Mouse (Mus musculus): Measurements from ENCODE around the gene Cerk.
A peak's percentile ranks its signal among the peaks of the same experiment; 100 is the strongest.
"Not testable (repeated sequence)": the region's sequence is repeated elsewhere in the genome, so short reads cannot be mapped to it uniquely, and the experiment has no call there.

Cerk gene

DNA sequence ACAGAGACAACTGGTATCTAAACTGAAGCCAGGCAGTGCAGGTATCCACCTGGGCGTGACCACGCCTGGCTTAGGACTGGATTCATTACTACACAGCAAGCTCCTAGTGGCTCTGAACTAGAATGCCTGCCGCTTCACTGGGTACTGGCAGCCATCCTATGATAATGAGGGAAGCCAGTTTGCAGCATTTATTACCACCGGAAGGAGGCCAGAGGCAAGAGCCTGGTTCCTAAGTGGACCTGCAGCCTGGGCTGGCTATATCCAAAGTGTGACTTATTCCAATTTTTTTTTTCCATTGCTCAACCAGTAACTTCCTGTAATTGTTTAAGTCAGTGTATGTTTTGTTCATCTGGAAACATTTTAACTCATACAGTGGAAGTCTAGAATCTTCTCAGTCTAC lies 20.4 kb upstream of the Cerk start:
- no peak for DNase-seq

DNA sequence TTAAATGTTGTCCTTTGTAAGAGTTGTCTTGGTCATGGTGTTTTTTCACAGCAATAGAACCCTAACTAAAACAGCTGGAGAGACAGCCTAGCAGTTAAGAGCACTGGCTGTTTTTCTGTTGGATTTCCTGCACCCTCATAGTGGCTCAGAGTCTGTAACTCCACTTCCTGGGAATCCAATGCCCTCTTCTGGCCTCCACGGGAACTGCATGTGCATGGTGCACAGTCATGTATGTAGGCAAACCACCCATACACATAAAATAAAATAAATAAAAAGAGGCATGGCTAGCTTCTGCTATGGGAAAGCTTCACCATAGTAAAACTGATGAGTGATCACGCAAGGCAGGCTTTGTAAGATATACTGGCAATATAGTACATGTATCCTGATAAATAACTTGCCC lies 19.4 kb upstream of the Cerk start:
- no peak for DNase-seq

DNA sequence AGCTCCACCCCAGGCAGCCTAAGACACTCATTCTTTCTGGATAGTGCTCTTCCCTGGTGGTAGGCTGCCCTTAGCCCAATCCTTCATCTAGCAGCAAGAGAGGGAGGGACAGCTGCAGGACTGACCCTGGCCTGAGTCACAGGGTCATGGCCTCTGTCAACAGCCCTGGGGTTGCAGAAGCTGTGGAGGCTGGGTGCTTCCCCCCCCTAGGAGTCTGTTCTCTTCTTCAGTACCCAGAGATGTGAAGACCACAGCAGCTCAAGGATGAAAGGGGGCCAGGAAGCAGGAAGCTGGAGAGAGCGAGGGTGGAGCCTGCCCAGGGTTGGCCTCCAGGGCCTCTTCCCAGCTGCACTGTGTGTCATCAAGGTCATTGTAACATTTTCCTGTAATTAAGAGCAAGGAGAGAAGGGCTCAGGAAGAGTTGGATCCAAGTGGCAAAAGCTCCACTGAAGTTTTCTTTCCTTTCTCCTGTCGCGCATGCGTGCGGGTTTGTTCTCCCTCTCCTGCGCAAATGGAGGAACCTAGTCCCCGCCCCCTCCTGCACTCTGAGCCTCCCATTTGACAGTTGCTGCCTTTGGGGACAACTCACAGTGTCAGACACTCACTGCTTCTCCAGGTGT lies 18.1 kb upstream of the Cerk start:
- no peak for DNase-seq

DNA sequence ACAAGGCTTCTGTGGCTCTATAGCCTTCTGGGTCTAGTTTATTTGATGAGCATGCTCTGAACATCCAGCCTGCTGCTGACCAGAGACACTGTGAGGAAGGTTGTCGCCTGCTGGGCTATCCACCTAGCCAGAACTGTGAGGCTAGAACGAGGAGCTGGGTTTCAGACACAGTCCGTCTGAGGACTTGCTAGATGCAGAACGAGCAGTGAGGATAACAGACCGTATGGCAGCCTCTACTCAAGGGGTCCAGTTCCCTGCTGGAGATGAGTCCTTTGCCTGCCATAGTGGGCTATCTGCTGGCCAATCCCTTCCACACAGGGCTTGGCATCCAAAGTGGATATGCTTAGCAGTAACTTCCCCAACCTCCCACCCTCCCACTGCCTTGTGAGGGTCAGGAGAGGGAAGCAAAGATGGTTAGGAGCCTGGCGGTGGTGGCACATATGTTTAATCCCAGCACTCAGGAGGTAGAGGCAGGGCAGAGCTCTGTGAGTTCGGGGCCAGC lies 17.4 kb upstream of the Cerk start:
- DNase-seq: no peak

DNA sequence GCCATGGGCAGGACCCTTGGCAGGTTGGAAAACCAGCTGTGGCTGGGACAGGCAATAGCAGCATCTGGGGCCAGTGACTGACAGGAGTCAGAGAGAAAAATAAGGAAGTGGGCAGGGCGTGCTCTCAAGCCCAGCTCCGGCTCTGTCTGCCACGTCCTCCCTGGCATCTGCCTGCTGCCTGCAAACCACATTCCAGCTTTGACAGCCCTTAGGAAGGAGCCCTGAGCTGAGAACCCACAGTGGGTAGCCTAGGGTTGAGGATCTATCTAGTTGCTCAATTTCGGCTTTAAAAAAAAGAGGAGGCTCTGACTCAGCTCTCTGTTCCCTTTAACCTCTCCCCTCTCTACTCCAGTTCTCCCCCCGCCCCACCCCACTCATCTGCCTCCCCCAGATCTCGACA lies 16.7 kb upstream of the Cerk start:
- DNase-seq: no peak

DNA sequence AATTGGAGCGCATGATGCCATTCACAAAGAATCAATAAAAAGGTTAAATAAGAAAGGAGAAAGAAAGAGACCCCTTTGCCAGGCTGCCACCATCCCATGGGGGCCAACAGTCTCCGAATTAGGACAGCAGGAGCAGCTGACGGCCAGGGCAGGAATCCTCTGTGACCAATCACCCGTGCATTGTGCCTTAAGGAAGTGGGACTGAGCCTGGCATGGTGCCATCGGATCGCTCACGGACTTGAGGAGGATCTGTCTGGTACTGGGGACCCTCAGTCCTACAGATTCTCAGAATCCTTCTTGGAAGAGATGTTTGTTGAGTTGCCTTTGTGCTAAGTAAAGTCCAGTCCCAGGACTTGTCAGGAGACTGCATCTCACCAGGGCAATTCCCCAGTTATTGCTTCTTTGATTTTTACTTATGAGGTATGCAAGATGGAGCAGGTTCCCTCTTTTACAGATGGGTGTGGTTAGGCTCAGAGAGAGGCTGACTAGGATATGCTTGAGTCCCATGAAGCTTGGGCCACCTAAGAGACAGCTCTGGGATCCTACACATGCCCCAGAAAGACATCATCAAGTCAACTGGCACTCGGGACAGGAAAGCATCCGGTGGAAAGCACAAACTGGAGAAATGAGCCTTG lies 15.9 kb upstream of the Cerk start:
- no peak for DNase-seq

DNA sequence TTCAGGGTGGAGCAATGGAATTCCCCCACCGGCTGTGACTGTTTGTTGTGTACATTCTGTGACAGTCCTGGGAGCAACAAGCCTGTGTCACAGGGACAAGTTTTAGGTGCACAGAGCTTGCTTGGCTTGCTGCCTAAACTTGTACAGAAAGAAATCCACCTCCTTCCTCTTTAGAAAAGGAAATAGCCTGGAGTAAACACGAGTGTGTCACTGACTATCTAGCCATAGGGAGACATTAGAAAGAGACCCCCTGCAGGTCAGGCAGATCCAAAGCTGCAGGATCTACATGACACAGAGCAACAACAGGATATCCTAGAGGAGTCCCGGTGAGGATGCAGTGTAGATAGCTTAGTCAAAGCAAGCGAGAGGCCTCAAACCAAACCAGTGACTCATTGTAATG lies 15.2 kb upstream of the Cerk start:
- no peak for DNase-seq

DNA sequence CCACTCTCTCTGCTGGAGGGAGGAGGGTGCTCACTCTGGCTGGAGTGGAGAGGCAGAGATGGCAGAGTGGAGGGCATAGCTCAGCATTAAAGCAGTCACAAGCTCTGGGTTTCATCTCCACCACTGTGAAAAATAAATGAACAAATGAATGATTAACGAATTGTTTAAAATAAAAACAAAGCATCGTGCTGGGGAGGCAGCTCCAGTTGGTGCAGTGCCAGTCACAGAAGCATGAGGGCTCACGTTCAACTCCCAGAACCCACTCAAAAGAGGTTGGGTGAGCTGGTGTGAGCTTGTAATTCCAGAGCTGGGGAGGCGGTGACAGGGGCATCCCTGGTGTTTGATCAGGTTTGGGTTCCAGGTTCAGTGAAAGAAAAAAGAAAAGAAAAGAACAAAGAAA lies 14.2 kb upstream of the Cerk start:
- no peak for DNase-seq

DNA sequence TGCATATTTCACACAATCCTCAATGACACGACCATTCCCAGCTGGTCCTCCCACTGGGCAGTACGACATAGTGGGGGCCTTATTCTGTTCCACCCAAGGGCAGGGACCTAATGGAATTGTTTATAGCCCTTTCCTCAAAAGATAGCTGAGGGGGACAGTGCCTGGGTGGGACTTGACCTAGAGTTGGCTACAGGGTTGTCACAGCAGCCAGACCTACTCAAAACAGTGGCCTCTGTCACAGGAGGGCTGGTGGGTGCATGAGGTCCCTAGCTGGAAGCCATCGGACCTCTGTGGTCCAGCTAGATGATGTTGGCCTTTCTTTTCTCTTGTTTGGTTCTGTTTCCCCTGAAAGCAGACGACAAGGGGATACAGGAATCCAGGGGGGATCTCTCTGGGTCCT lies 13.5 kb upstream of the Cerk start:
- no peak for DNase-seq

DNA sequence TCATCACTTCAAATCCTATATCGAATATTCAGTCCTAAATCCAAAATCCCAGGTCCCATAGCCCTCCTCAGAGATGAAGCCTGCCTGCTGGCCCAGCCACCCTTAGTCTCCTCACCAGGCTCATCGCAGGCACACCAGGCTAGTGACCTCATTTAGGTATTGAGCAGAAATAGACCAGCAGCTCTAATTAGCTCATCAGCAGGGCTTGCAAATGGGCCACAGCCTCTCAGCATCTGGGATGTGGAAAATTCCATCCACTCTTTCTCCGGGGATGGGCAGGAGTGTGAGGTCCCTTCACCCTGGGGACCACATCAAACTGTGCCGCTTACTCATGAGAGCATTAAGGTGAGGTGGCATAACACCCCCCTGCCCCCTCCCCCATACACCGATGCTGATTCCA lies 13.1 kb upstream of the Cerk start:
- DNase-seq: no peak

DNA sequence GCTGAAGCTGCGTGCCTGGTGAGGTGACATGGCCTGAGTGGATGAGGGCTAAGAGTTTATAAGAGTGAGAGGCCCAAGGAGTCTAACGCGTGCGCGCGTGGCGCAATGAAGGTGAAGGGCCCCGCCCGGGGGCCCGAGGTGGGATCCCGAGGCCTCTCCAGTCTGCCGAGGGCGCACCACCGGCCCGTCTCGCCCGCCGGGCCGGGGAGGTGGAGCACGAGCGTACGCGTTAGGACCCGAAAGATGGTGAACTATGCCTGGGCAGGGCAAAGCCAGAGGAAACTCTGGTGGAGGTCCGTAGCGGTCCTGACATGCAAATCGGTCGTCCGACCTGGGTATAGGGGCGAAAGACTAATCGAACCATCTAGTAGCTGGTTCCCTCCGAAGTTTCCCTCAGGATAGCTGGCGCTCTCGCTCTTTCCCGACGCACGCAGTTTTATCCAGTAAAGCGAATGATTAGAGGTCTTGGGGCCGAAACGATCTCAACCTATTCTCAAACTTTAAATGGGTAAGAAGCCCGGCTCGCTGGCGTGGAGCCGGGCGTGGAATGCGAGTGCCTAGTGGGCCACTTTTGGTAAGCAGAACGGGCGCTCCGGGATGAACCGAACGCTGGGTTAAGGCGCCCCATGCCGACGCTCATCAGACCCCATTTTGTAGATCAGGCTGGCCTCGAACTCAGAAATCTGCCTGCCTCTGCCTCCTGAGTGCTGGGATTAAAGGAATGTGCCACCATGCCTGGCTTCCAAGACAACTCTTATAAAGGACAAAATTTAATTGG lies 8.9 kb upstream of the Cerk start:
- not testable (repeated sequence) for DNase-seq

DNA sequence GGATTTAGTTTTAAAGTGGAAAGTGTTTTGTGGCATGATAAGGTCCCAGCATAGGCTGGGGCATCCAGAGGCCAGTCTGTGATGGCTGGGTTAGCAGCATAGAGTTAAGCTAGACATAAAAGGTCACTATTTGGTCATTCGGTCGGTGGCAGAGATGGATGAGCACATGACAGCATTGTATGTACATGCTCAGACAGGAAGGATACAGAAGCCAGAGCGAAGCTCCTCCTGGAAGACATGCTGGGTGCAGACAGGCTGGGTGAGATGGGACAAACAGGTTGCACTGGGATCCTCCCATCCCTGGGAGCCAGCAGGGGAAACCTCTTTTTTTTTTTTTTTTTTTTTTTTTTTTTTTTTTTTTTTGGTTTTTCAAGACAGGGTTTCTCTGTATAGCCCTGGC lies 6.0 kb upstream of the Cerk start:
- DNase-seq: no peak

DNA sequence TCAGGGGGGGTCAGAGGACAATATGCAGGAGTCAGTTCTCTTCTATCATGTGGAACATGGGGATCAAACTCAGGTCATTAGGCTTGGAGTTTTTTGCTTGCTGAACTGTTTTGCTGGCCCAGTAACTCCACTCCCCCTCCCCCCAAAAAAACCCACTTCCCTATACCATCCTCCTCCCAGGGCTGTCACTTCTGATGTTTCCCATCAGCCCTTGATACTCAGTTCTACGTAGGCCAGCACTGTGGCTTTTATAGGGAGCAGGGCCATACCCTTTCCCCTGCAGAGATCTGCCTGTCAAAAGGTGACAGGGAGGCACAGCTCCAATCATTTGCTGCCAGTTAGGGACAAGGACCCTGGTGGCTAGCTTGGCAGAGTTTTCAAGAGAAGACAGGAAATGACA lies 5.6 kb upstream of the Cerk start:
- DNase-seq: no peak

DNA sequence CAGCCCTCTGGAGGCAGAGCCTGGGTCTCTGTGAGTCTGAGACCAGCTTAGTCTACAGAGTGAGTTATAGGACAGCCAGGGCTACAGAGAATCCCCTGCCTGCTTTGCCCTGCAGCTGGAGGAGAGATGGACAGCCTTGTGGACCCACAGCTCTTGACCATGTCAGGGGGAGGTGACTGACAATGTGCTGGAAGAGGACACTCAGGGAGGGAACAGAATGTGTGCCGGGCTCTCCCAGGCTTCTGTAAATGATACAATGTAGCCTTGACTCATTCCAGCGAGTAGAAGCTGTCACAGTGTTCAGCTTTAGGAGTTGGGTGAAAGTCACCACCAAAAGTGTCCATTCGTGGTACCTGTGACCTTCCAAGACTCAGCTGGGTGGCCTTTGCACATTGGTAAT lies 4.4 kb upstream of the Cerk start:
- no peak for DNase-seq

DNA sequence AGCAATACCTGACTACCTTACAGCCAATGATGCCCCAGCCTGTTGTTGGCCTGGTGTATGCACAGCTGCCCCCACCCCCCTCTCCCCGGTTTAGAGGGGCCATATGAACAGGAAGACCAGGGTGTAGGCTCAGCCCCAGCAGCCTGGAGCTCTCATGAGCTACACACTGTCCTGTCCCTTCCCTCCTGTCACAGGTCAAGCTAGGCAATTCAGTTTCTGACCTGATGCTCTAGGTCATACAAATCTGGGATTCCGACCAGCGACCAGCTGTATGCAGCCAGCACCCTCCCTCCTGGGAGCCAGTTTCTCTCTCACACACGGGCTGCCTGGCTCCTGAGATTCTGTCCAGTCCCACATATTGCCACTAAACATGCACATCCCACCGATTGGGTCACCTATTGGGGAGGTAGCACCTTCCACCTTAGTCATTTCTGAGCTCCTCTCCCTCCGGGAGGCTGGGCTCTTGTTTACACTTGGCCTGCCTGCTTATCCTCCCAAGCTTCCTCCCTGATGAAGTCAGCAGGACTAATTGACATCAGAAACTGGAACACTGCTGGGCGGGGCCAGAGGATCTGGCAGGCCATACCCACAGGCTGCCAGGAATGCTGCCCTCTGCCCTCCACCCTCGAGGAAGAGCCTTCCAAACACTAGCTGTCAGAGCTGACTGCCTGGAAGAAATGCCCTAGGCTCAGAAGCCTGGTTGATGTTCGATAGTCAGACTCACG lies 3.0 kb upstream of the Cerk start:
- peak; percentile 81 for DNase-seq

DNA sequence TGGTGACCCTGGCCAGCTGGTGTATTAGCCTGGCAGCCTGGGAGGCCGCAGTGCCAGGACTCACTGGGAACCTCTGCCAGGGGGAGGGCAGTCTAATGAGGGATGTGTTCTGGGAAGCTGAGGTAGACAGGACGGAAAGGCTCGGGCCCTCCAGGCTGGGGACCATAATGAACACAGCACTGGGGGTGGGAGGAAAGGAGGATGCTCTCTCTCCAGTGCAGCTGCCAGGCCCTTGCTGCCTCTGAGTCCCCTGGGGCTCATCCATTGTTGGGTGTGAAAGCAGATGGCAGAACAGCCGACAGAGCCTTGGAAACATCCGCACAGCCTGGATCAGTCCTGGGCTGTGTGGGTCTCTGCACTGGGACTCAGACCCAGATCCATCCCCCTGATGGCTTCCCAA lies 2.2 kb upstream of the Cerk start:
- DNase-seq: peak; percentile 41

DNA sequence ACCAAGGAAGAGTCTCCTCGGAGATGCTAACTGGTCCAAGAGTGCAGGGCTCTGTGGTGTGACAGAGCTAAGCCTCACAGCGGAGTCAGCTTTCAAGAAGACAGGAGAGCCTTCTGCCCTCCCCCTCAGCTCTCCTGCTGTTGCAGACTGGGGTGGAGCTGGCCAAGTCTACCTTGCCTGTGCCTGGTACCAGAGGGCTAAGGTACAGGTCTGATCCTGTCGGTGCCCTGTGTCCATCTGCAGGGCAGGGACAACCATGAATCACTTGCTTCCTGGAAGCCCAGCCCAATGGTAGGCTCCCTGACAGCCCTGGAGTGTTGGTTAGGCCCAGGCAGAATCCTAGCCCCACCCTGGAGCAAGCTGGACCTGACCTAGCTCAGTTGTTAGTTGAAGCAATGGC lies 745 bp upstream of the Cerk start:
- peak; percentile 49 for DNase-seq

DNA sequence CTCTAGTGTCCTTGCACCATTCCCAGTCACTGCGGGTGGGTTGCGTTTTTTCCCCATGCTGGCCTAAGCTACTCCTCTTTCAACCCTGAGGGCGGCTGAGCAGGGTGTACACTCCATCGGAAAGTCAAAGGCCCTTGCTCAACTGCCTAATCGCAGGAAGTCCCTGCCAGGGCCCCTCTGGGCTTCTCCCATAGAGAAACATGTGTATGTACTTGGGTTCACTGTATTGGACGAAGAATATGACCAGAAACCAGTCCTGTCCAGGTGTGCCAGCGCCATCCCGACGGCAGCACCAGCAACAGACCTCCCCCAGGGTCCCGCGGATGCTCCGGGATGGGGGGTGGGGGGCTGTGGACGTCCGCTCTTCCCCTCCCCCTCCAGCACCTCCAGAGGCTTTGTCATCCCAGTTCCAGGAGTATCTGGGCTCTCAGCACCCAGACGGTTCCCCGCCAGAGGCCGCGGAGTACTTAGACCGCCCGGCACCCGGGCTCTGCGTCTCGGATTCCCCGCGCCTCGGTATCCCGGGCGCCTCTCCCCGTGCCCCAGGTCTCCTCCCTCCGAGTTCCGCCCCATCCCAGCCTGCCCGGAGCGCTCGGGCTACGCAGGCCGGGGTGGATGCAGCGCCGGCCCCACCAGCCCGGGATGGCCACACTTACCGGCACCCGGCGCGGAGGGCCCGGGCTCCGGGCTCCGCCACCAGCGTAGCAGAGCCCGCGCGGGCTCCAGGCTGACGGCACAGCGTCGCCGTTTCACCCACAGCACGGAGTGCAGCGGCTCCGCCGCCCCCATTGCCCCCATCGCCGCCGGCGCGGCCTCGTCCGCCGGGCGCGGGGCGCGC lies 871 bp downstream of the Cerk start:
- DNase-seq: no peak

DNA sequence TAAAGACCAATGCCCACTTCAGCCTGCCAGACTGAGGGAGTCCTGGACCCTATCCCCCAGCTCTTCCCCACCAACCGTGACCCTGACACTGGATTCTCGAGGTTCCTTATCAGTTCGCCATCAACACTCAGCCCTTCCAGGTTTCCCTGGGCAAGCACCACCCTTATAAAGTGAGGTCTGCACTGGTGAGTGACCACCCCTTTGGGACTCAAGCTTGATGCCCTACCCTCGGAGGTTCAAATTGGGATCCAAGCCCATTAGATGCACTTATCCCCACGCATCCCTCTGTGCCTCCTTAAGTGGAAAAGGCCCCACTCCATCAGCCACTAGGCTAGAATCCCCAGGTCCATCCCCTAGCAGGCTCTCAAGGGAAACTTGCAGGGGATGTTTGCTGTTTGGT lies 1.9 kb downstream of the Cerk start:
- no peak for DNase-seq

DNA sequence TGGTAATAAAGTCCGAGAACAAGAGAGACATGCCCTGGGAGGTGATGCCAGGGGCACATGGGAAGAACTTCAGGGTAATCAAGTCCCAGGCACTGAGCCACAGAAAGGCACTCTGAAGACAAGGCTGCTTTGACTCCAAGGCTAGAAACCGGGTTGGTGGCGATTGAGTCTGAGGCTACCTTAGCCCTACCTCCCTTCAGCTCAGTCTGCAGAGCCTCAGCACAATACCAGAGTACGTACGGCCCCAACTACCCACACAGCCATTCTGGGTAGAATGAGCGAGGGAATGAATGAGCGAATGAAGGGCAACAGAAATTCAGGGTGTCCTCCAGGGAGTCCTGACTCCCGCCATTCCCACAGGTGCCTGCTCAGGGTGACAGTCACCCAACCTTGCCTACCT lies 2.5 kb downstream of the Cerk start:
- no peak for DNase-seq

DNA sequence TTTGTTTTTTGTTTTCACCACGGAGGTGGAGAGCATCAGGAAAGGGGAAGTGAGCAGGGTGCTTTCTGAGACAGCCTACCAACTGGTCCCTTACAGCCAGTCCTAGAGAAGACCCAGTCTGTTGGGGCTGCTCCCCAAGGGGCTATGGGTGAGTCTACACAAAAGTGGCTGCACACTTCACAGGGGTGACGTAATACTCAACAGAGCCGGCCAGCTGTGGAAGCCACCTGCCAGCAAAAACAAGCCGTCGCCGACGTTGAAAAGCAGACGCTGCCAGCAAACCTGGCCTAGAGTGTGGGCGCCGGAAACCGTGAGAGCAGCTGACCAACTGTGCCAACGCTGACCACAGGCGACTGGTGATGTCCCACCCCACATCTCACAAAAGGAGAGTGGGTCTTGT lies 3.3 kb downstream of the Cerk start:
- no peak for DNase-seq

DNA sequence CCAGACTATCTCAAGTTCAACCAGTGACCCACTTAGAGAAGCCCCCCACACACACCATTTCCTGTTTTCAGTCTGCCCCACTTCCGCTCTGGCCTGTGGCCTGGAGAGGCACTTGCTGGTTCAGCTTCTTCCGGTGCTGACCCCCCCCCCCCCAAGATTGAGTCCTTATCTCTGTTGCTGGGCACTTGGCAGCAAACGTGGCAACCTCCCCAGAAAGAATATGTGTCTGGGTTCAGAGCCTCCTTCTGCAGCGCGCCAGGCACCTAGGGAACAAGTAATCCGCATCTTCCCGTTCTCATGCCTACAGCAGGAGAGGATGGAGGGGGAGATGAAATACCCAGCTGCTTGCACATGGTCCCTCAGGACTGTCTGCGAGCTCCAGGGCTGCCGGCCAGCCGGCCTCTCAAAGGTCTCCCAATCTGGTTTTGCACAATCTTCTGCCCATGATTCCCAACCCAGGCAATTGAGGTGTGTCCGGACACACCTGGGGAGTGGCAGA lies 4.0 kb downstream of the Cerk start:
- no peak for DNase-seq

DNA sequence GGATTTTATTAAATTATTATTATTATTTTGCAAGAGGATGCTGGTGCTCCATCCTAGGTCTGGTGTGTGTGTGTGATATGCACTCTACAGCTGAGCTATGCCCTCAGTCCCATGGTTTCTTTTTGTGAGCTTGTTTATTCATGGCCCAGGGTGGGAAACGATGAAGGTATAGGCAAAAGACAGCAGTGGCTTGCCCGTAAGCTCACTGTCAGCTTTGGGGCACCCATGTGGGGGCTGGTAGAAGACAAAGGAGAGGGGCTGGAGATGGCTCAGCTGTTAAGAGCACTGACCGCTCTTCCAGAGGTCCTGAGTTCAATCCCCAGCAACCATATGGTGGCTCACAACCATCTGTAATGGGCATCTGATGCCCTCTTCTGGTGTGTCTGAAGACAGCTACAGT lies 4.6 kb downstream of the Cerk start:
- not testable (repeated sequence) for DNase-seq
